Mouse (Mus musculus) left cerebral cortex, adult 8-10 months (tissue): ENCODE measurements around the gene Gipc2. TPM values are rescaled to one million over a fixed set of nuclear protein-coding genes. Genes with fewer than 3 reads are reported as not detected.
A peak's percentile ranks its signal among the peaks of the same experiment; 100 is the strongest.
"Not testable (repeated sequence)": the region's sequence is repeated elsewhere in the genome, so short reads cannot be mapped to it uniquely, and the experiment has no call there.

Source experiments
- DNase-seq, 2 experiments: peaks; one replicate each; pipeline ENCODE4 v3.0.0; 2022; ENCODE audit warnings: low spot score in 2 of 2
- total RNA-seq, 4 experiments: library from RNA; stranded (reverse); gene quantifications; 2 replicates each; pipeline ENCODE4 v1.2.4; 2022

Gipc2 gene
- total RNA-seq, 4 experiments from 2014 or later, result 3.3 to 6.7 (median 5.0) TPM

DNA sequence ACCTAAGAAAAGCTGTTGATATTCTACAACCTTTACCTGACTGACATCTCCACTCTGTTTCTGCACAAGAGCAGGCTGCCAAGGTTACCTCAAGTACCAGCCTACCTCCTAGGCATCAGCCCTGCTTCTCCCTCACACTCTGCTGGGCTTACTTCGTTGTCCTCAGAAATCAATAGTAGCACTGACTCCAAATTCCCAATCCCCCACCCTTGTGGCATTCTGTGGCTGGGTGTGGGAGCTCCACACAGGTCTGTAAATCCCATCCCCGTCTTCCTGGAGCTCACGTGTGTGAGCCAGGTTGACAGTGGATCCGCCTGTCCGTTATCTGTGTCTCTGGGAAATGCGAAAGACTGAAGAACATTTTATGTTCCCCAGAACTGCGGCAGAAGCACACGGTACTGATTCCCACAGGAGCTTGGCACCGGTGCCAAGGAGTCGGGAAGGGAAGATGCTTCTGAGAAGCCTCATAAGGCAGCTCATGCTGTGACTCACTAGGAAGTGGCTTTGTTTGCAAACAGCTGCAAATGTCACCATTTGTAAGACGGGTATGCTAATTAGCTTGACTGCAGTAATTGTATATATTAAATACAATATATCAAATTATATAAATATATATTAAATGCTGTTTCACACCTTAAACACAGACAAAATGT, 10.6 kb downstream of the Gipc2 start:
- DNase-seq, result peak in 1 of 2 experiments; percentile 51

DNA sequence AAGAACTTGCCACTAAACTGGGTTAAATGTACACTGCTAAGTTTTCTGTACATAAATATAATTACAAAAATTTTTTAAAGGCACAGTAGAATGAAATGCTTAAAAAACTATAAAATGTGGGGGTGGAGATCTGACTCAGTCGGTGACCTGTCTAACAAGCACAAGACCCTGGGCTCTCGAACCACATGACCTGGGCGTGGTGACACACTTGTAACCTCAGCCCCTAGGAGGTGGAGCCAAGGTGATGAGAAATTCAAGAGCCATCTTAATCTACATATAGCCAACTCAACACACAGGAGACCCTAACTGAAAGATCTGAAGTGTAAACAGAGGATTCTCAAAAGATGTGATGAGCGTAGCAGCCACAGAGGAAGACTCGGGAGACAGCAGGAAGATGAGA, 11.9 kb downstream of the Gipc2 start:
- no peak for DNase-seq

GRCm38 (mm10) chr3:152153152-152153551, 12.9 kb downstream of the Gipc2 start:
- DNase-seq, result no peak

DNA sequence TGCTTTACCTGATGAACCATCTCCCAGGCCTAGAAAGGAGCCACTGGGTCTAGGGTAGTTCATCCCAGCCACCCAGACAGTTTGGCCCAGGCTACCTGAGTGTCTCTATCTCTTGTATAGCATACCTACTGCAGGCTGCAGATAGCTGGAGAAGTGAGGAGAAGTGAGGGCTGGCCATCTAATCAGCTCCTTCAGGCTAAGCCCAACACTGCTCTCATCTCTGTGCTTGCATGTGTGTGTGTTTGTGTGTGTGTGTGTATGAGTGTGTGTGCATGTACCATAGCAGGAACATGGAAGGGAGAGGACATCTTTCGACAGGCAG, 13.6 kb downstream of the Gipc2 start:
- DNase-seq, result no peak

GRCm38 (mm10) chr3:152151725-152152482, 14.1 kb downstream of the Gipc2 start:
- no peak for DNase-seq

- DNase-seq, result no peak
Observed at GRCm38 (mm10) chr3:152149863-152150262, 16.2 kb downstream of the Gipc2 start.

DNA sequence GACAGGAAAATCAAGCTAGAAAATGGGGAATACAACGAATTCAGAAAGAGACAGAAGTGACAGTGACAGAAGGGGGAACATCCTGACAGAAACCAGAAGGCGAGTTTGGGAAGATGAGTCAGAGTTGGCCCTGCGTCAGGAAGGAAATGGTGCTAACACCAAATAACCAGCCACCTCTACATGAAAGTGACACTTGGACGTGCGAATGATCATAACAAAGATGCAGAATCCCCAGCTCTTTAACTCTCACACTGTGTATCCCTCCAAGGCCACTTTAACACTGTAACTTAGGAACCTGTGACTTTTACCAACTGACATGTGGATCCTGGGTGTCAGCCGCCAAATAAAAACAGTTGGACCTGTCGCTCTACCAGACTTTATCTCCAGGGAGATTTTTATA, 16.6 kb downstream of the Gipc2 start:
- DNase-seq, result no peak

DNA sequence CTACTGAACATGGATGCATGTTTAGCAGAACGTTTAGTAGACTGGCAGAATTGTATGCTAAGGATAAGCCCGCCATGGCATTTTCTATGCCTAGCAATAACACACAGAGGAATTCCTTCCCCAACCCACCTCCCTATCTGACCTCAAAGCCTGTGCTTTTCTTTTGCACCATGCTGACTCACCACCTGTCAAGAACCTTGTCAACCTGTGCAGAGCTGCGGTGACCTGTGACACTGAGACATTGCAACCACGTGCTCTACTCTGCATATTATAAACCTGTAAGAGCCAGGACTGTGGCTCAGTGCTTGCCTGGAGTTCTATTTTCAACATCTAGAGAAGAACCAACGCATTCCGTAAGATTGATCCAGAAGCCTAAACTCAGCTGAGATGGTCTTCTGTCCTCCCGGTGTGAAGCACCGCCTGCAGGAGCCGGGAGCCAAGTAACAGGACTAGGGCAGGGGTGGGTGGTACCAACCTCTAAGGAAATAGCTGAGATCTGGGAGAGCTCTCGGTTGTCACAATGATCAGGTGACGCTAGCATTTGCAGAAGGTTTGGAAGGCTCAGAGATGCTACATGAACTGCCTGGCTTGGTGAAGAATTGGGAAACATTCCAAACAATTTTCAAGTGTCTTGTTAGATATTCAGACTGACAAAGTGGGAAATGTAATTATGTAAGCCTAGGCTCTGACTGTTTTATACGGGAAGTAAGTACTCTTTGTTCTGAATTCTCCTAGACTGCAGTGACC, 18.8 kb downstream of the Gipc2 start:
- no peak for DNase-seq

DNA sequence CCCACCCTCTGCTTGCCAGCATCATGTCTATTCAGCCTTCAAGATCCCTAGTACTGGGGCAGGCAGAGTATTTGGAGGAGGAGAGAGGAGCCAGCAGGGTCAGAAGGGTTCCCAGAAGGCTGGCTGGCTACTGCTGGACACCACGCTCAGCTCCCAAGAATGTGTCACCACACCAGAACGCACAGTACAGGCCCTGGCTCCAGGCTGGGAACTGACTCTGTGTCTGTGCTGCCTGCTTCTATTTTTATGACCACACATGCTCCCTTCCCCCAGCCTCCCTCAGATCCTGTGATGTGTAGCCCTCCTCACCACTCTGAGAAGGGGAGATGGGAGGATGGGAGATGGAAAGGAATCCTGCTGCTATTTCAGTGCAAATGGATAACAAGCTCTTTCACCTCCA, 20.8 kb downstream of the Gipc2 start:
- no peak for DNase-seq

DNA sequence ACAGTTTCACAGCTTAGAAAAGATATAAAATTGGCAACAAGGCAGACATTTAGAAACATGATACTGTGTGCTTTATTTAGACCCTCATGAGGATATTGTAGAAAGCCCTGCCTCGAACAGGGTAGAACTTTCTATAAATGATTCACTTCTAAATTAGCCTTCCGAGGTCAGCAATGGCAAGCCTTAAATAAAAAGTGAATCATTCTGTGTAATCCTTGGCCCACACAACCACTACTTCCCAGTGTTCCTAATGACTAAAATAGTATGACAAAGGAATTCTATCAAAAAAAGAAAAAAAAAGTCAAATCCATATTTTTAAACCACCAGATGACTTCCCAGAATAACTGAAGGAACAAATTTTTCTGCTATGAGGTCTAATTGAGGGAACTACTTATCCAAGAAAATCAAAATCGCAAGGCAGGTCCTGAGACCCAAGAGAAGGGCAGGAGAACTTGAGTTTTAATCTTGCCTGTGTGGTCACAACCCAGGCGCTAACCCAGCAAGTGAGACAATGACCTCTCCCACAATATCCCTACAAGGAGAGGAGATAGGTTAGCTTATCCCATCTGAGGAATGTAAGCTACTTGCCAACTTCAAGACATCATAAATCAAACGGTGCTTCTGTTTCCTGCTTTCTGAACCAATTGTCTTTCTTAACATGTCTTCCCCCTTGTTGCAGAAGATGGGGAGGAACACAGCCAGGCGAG, 22.9 kb downstream of the Gipc2 start:
- DNase-seq, result no peak

DNA sequence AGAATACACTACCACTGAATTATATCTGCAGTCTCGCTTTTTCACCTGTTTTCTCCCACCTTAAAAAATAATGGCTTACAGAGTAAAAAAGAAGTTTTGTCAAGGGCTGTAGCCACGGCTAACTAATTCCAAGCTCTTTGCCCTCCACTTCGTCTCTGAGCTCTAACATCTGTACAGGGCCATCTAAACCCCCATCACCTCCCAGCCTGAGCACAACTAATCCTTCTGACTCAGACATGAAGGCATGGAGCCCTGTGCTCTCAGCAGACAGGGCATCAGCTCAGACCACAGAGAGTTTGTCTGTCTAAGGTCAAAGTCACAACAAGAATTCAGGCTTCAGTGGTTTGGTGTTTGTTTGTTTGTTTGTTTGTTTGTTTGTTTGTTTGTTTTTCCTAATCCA, 23.9 kb downstream of the Gipc2 start:
- no peak for DNase-seq

DNA sequence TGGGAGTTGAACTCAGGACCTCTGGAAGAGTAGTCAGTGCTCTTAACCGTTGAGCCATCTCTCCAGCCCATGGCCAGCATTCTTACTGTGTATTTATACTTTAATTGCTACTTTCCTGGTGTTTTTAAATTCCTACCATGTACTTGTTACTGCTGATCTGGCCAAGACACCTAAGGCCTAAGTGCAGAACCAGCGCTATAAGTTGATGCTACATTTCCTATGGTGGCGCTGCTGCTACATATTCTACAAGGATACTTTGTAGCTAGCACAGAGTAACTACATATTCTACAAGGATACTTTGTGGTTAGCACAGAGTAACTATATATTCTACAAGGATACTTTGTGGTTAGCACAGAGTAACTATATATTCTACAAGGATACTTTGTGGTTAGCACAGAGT, 26.7 kb downstream of the Gipc2 start:
- not testable (repeated sequence) for DNase-seq

DNA sequence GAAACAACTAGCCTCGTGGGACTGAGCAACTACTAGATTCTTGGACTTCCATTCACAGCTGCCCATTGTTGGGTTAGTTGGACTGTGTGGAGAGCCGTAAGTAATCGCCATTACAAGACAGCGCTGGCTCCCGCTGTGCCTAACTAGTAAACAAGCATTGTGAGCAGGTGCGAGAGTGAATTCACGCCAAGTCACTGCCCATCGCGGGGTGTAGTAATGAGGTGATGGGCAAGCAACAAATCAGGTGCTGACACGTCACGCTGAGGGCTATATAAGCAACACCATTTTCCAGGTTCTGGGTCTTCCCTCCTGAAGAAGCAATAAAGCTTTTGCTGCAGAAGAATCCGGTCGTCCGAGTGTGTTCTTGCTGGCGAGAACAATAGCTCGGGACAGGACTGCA, 29.9 kb downstream of the Gipc2 start:
- DNase-seq, result not testable (repeated sequence)

GRCm38 (mm10) chr3:152133621-152134020, 32.4 kb downstream of the Gipc2 start:
- DNase-seq, result no peak

DNA sequence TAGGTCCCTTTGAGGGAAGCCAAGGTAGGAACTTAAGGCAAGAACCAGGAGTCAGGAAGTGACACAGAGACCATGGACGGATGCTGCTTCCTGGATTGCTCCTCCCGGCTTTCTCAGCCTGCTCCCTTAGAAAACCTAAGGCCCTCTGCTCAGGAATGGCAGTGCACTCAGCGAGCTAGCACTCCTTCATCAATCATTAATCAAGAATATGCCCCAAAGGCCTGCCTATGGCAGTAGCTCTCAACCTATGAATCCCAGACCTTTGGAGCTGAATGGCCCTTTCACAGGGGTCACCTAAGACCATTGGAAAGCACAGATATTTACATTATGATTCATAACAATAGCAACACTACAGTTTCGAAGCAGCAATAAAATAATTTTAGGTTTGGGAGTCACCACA, 35.1 kb downstream of the Gipc2 start:
- no peak for DNase-seq

GRCm38 (mm10) chr3:152129426-152129825, 36.6 kb downstream of the Gipc2 start:
- not testable (repeated sequence) for DNase-seq

DNA sequence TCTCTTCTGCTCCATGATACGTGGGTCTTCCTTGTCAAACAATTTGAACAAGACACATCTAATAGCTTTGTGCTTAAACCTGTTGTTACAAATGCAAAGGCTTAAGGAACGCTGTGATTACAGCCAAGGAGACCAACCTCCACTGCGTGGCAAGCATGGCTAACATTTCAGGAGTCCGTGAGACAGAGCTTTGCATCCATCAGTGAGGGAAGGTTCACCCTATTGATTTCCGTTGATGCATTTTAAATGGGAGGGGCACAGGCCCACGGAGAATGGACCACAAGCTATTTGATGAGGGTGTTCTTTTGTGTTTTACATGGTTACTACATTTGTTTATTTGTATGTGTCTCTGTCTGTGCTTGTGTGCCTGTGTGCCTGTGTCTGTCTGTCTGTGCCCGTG, 37.4 kb downstream of the Gipc2 start:
- DNase-seq, result no peak

GRCm38 (mm10) chr3:152127144-152127543, 38.9 kb downstream of the Gipc2 start:
- DNase-seq, result no peak

GRCm38 (mm10) chr3:152122720-152123119, 43.3 kb downstream of the Gipc2 start:
- no peak for DNase-seq

- DNase-seq, result no peak
Observed at GRCm38 (mm10) chr3:152122101-152122500, 43.9 kb downstream of the Gipc2 start.

- no peak for DNase-seq
Observed at GRCm38 (mm10) chr3:152121169-152122009, 44.6 kb downstream of the Gipc2 start.
